Comparison of ENCODE assay signal across 19 mouse cellular contexts in the genomic region with DNA sequence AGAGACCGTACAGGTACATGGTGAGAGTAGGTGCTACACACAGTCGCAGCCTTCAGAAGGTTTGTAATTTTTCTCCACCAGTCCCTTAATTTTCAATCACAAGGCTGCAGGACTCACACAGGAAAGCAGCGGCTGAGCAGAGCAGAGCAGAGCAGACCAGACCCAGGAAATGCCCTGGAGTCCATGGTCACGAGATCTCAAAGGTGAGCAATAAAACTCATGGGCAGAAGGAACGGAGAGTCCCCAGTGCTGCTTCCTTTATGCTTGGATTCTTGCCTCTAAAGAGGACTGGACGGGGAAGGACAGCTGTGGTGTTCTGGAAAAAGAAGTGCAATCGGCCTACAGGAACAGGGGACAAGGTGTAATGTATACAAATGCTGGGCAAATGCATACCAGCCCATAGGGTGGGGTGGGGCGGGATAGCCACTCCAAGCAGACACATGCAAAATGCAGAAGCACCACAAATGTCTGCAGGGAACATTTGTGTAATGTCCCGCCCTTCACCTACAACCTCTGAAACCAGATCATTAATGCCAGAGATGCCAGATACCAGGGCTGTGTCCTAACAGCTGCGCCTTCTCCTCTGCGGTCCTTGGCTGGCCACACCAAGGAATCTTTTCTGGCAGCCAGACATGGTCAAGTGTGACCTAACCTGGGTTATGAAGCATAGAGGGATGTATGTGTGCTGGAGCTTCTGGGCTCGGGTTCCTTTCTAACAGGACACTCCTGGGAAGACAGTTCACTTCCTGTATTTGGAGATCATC. TPM values are rescaled to one million over a fixed set of nuclear protein-coding genes. Genes with fewer than 3 reads are reported as not detected.
DNase-seq lines count a peak whose midpoint lies in the region; ATAC-seq and TF ChIP-seq lines count a peak whose summit lies in the region.
"Had no signal": no experiment of that assay in that cellular context is flagged by ENCODE, and none has a peak within 500 bp of the region (broad histone marks: within the 10 kb centered on the region; RNA-seq: fewer than 3 reads in every experiment).

No protein-coding gene starts in this region.

- TF ChIP-seq POLR2A in testis, adult 2 months (IDR thresholded peaks at IDR 0.05; ENCODE audit: control insufficient read depth, low read depth, low read length) = no peak
- TF ChIP-seq POLR2A in small intestine, adult 2 months (IDR thresholded peaks at IDR 0.05; ENCODE audit: low read depth, low read length) = no peak

- intact Hi-C loops in gastrocnemius, postnatal 14 days (cut with DNase I; ENCODE audit: low total_unique reads) = no loop called here

- H3K4me3 ChIP-seq in testis, adult 2 months (ENCODE audit: control insufficient read depth, low read depth, low read length) = no peak overlapping the region
- H3K4me3 ChIP-seq in small intestine, adult 2 months (ENCODE audit: low read depth, low read length) = no peak overlapping the region
- no peak overlapping the region for H3K4me3 ChIP-seq in hindbrain, embryonic 13.5 days
- H3K4me3 ChIP-seq: forebrain, embryonic 13.5 days; hindbrain, embryonic 10.5 days had no signal

- H3K4me1 ChIP-seq in testis, adult 2 months (ENCODE audit: control insufficient read depth, insufficient read depth, low read length) = 0 out of 2 replicates have a peak, but pooled peaks cover 2% of the 10 kb centered on the region
- H3K4me1 ChIP-seq in small intestine, adult 2 months (ENCODE audit: control insufficient read depth, insufficient read depth, insufficient read length, low read length) = peaks cover 48% of the 10 kb centered on the region
- H3K4me1 ChIP-seq in hindbrain, embryonic 13.5 days (replicated peaks) = peaks cover 15% of the 10 kb centered on the region

- 33% methylated on average over 12 of the region's 12 CpGs for WGBS in small intestine, adult 2 months
- WGBS in hindbrain, embryonic 13.5 days = 92% methylated on average over 12 of the region's 12 CpGs

- no peak for ATAC-seq in hindbrain, embryonic 13.5 days (ENCODE audit: low FRiP score)
- ATAC-seq: activated CD4-positive, CD25-positive, alpha-beta regulatory T cell, adult 4 months; forebrain, embryonic 13.5 days had no signal

- H3K36me3 ChIP-seq in testis, adult 2 months (ENCODE audit: control insufficient read depth, insufficient read depth, low read length) = no peaks in the 10 kb centered on the region
- peaks cover 13% of the 10 kb centered on the region for H3K36me3 ChIP-seq in small intestine, adult 2 months (ENCODE audit: control insufficient read depth, insufficient read depth, low read length)
- H3K36me3 ChIP-seq in hindbrain, embryonic 13.5 days = no peaks in the 10 kb centered on the region
- H3K36me3 ChIP-seq: G1E; hindbrain, embryonic 10.5 days had no signal

- DNase-seq in gastrocnemius, postnatal 14 days = peak; percentile 20
- no peak for DNase-seq in gastrocnemius, adult 18-20 months (ENCODE audit: low spot score)
- DNase-seq in testis, postnatal 10 days (ENCODE audit: low spot score) = no peak
- no peak for DNase-seq in adrenal gland, adult 18-20 months (ENCODE audit: low spot score in 2 of 2)
- DNase-seq: adrenal gland, postnatal 14 days; cerebellum, adult 11 months; cerebellum, postnatal 25 days; embryo, embryonic 11 days; midbrain, embryonic 14.5 days; thymus, postnatal 14 days had no signal

- no peak overlapping the region for H3K4me2 ChIP-seq in hindbrain, embryonic 13.5 days
- H3K4me2 ChIP-seq: forebrain, embryonic 13.5 days had no signal

- peak overlapping the region; percentile 43 for H3K27ac ChIP-seq in testis, adult 2 months (ENCODE audit: control insufficient read depth, insufficient read depth, low read depth, low read length)
- H3K27ac ChIP-seq in small intestine, adult 2 months (ENCODE audit: insufficient read depth, low read depth, low read length) = peak overlapping the region; percentile 95
- no peak overlapping the region for H3K27ac ChIP-seq in hindbrain, embryonic 13.5 days
- H3K27ac ChIP-seq: forebrain, embryonic 13.5 days; hindbrain, embryonic 10.5 days; liver, embryonic 14.5 days had no signal

- no peaks in the 10 kb centered on the region for H3K27me3 ChIP-seq in testis, adult 2 months (ENCODE audit: control insufficient read depth, insufficient read depth, low read length)
- H3K27me3 ChIP-seq in small intestine, adult 2 months (ENCODE audit: control insufficient read depth, insufficient read depth, low read length) = no peaks in the 10 kb centered on the region
- no peaks in the 10 kb centered on the region for H3K27me3 ChIP-seq in hindbrain, embryonic 13.5 days
- H3K27me3 ChIP-seq: forebrain, embryonic 13.5 days had no signal

- no peaks in the 10 kb centered on the region for H3K9me3 ChIP-seq in hindbrain, embryonic 13.5 days
- H3K9me3 ChIP-seq: forebrain, embryonic 13.5 days; G1E; hindbrain, embryonic 10.5 days had no signal

- no peak overlapping the region for H3K9ac ChIP-seq in hindbrain, embryonic 13.5 days
- H3K9ac ChIP-seq: forebrain, embryonic 13.5 days; liver, embryonic 14.5 days had no signal

- no peak for TF ChIP-seq CTCF in testis, adult 2 months (IDR thresholded peaks at IDR 0.05; ENCODE audit: control insufficient read depth, insufficient read depth, insufficient replicate concordance, low read depth, low read length)
- no peak for TF ChIP-seq CTCF in small intestine, adult 2 months (IDR thresholded peaks at IDR 0.05; ENCODE audit: extremely low read depth, insufficient read length, insufficient replicate concordance, low read depth, low read length)

RNA-seq across cellular contexts. Expression of a gene that starts 43.0 kb away (rescaled TPM):
- total RNA-seq in gastrocnemius, postnatal 14 days (2021) = 1 to 10 TPM; 1.6 to 2.2 TPM
- under 1 TPM; 0.37 to 0.52 TPM for total RNA-seq in gastrocnemius, adult 18-20 months (2021)
- polyA plus RNA-seq in testis, adult 2 months (2012; rRNA removed) = 2.3 and 3.1 TPM in 2 replicates
- 31.3 and 49.1 TPM in 2 replicates for polyA plus RNA-seq in small intestine, adult 2 months (2012; rRNA removed)
- polyA plus RNA-seq in hindbrain, embryonic 13.5 days (2015; fragmentation: Nextera tagmentation; extraction: Ambion mirVana) = 2.2 and 2.6 TPM in 2 replicates
- 10 to 100 TPM in 1 of 2 experiments, 1 to 10 TPM in 1; 8.9 to 20.1 TPM for total RNA-seq in adrenal gland, adult 18-20 months (2021)
- total RNA-seq: megakaryocyte progenitor cell, adult 5-6 weeks had no signal
- polyA plus RNA-seq: G1E had no signal
